Mouse (Mus musculus) brain, embryonic 14.5 days (tissue): Measurements from ENCODE around the gene Calhm4. TPM values are rescaled to one million over a fixed set of nuclear protein-coding genes. Genes with fewer than 3 reads are reported as not detected.
"Not testable (repeated sequence)": the region's sequence is repeated elsewhere in the genome, so short reads cannot be mapped to it uniquely, and the experiment has no call there.

ENCODE experiments used
- DNase-seq: peaks from one replicate; pipeline ENCODE4 v3.0.0-alpha.2; 2011; ENCODE audit warnings: low read depth
- CTCF ChIP-seq: fragments of 200-500 bp; IDR thresholded peaks from 2 replicates; pipeline ENCODE4 v1.5.1; 2012; ENCODE audit warnings: inconsistent platforms, mild to moderate bottlenecking, moderate library complexity, borderline replicate concordance; ENCODE audit not compliant: insufficient read depth, insufficient read length; ENCODE audit errors: extremely low read depth
- POLR2A ChIP-seq: fragments of 200-500 bp; IDR thresholded peaks from 2 replicates; pipeline ENCODE4 v1.6.1; 2012; ENCODE audit warnings: mild to moderate bottlenecking, inconsistent platforms, borderline replicate concordance; ENCODE audit not compliant: poor library complexity, insufficient read depth, insufficient read length, severe bottlenecking; ENCODE audit errors: extremely low read depth
- polyA plus RNA-seq: library from polyadenylated mRNA; depleted of rRNA; stranded (reverse); fragments of >200 nt; gene quantifications from 2 replicates; pipeline ENCODE4 v1.2.3, GENCODE M21; 2012; rRNA removed

Gene Calhm4
- polyA plus RNA-seq, 1 experiment: not detected

- DNase-seq: peak; percentile 63
- TF ChIP-seq POLR2A: no peak
- no peak for TF ChIP-seq CTCF
Observed at GRCm38 (mm10) chr10:34037401-34037800, 6.7 kb downstream of the Calhm4 start, which contains the start of gene Trappc3l. TSS of gene Trappc3l (plus strand) at chr10:34037597.

DNA sequence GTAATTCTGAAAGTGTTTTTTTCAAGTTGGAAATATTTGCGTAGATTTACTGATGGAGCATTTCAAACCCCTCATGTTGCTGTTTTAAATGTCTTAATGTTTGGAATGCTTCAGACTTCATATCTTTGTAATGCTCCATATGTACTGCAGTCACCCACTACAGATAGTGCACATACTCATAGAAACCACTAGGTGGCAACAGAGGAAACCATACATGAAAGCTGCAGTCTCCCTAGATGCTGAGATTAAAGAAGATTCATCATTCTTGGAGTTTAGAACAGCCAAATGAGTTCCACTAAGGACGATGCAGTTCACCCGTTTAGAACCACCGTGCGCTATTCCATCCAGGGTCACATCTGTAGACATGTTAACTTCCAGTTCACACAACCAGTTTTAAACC lies 7.5 kb downstream of the Calhm4 start:
- no peak for TF ChIP-seq POLR2A
- peak; percentile 59; the same call in 1 of the 2 replicates for TF ChIP-seq CTCF
- DNase-seq: peak; percentile 80

DNA sequence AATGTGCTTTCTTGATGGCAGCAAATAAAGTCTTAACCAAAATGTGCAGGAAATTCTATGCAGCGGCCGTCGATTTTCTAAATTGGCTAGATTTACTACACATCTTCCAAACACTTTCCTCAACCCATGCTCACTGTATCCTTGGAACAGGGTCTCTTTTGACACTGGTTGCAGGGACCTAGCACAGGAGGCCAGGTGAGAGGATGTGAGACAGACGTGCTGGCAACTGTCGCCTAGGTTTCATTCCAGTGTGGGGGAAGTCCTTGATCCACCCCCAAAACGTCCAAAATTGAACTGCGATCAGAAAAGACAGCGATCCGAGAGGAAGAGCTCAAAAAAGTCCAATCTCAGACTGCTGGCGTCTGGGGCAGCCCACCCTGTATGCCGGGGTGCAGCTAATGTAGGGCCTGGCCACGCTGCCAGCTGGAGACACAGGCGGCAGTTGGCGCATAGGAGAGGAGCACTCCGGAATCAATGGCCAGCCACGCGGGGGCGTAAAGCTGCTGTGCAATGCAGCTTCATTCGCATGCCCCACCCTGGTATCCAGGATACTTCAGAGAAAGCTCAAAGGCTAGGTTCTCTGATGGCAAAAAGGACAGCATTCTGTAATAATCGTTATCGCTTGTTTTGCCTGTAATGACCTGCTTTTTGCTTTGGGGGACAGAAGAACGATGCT lies 10.3 kb downstream of the Calhm4 start:
- TF ChIP-seq POLR2A (no peak), CTCF (peak; percentile 78)

GRCm38 (mm10) chr10:34030322-34030721 lies 13.8 kb downstream of the Calhm4 start:
- TF ChIP-seq POLR2A (no peak), CTCF (no peak)
- DNase-seq: no peak

More for the DNA sequence above, 10.3 kb downstream of the Calhm4 start:
- DNase-seq: peak; percentile 91

- DNase-seq: peak; percentile 99
- TF ChIP-seq CTCF (no peak), POLR2A (peak; percentile 96)
Observed at GRCm38 (mm10) chr10:34019302-34020075, 24.6 kb downstream of the Calhm4 start, which contains the start of gene Rwdd1. TSS of gene Rwdd1 (minus strand) at chr10:34019624.

DNA sequence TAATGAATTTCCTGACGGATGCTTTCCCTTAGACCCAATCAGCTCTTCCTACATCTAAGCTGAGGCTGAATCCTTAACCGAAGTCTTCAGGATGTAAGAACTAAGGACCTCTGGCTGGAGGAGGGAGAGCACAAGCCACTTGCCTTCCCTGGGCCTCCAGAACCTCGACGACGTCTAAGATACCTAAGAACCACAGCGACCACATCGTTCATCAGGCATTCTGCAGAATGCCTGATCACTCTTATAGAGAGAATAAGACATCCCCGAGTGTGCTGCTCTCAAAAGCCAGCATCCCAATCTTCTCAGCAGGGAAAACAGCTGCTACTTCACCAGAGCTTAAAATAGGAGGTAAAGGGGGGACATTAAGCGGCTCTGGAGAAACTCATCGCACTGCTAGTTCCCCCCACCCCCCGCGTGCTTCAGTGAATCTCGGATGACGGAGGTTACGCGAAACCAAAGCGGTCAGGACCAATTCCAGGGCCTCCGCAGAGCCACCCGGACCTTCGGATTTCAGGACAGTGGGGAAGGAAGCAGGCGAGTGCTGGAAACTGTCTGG lies 25.3 kb downstream of the Calhm4 start:
- no peak for TF ChIP-seq POLR2A
- TF ChIP-seq CTCF: no peak
- peak; percentile 66 for DNase-seq

DNA sequence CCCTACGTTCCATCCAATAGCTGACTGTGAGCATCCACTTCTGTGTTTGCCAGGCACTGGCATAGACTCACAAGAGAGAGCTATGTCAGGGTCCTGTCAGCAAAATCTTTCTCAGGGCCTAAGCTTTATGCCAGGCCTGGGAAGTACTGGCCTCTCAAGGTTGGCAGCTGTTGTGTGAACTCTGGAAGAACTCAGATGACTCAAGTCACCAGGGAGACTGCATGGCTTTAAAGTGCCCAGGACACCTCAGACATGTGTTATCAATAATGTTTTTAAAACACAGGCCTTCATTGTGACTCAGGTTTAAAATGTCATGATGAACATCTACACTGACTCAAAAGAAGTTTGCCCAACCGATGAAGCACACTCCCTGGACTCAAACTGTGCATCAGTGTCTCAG lies 30.9 kb downstream of the Calhm4 start:
- no peak for TF ChIP-seq CTCF
- TF ChIP-seq POLR2A: no peak
- no peak for DNase-seq

GRCm38 (mm10) chr10:34012581-34012980 lies 31.5 kb downstream of the Calhm4 start:
- no peak for DNase-seq
- no peak for TF ChIP-seq POLR2A
- TF ChIP-seq CTCF: no peak

DNA sequence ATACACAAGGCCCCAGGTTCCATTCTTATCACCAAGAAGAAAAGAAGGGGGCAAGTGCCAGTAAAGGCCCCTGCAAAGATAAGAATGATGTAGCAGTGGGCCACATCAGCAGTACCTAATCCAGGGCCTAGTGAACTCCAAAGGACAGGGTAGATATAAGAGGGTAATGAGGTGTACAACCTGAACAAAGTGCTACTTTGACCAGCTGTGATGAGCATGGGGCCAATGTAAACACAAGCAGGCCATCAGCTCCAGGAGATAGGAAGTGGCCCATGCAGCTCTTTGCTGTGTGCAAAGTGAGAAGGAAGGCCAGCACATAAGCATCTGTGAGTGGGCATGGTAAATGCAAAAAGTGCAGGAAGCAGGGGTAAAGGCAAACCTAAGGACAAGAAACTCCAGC lies 45.7 kb downstream of the Calhm4 start:
- DNase-seq: no peak
- no peak for TF ChIP-seq CTCF
- TF ChIP-seq POLR2A: no peak

- DNase-seq: not testable (repeated sequence)
Observed at GRCm38 (mm10) chr10:33996686-33997085, 47.4 kb downstream of the Calhm4 start.

Other genes starting within 250 kb of the Calhm4 start
- gene Sult3a1, start 186.6 kb downstream of the Calhm4 start, polyA plus RNA-seq: not detected in 2 replicates
- 0.44 and 1.1 TPM in 2 replicates for gene Rsph4a, start 139.2 kb downstream of the Calhm4 start, polyA plus RNA-seq
- 12.3 and 13.1 TPM in 2 replicates for gene Zup1, start 93.0 kb downstream of the Calhm4 start, polyA plus RNA-seq
- 70.6 and 72.4 TPM in 2 replicates for gene Rwdd1, start 24.7 kb downstream of the Calhm4 start, polyA plus RNA-seq
- gene Trappc3l, start 6.7 kb downstream of the Calhm4 start, polyA plus RNA-seq: 0.08 TPM in 1 of 2 replicates, not detected in the other
- gene Calhm5, start 52.2 kb upstream of the Calhm4 start, polyA plus RNA-seq: 0.16 and 0.33 TPM in 2 replicates
- gene Calhm6, start 83.7 kb upstream of the Calhm4 start, polyA plus RNA-seq: 0.23 and 0.38 TPM in 2 replicates
- gene Dse, start 163.4 kb upstream of the Calhm4 start, polyA plus RNA-seq: 5.6 and 7.6 TPM in 2 replicates
- gene Tspyl1, start 237.9 kb upstream of the Calhm4 start, polyA plus RNA-seq: 68.5 and 77.6 TPM in 2 replicates